Mouse (Mus musculus) heart, postnatal 4 days (tissue): ENCODE measurements around the gene Srgap3. TPM values are rescaled to one million over a fixed set of nuclear protein-coding genes. Genes with fewer than 3 reads are reported as not detected.
A peak's percentile ranks its signal among the peaks of the same experiment; 100 is the strongest.
"Not testable (repeated sequence)": the region's sequence is repeated elsewhere in the genome, so short reads cannot be mapped to it uniquely, and the experiment has no call there.

Source experiments
- DNase-seq: peaks from one replicate; pipeline ENCODE4 v3.0.0; 2021
- total RNA-seq, 2 experiments: library from RNA; stranded (reverse); gene quantifications; 2 replicates each; pipeline ENCODE4 v1.2.3; 2021

Gene Srgap3
- total RNA-seq, 2 experiments from 2014 or later: 2.9 to 3.0 TPM

- DNase-seq: no peak
Measured at GRCm38 (mm10) chr6:112736471-112736870, 210.6 kb downstream of the Srgap3 start.

DNA sequence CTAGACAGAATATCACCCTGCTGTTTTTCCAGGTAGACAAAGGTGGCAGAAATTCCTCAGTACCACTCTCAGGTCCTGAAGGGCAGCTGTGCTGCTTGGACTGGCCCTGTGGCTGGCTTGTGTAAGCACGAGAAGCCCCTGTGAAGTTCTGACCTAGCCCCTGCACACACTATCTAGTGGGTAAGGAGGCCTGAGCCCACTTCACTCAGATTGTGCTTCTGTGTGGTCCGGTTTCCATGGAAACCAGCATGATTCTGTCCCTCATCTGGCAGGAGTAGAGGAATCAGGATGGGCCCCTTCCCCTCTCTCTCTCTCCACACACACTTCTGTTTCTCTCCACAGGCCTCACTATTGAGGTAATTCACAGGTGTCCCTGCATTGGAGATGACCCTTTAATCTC, 212.0 kb downstream of the Srgap3 start:
- no peak for DNase-seq

DNA sequence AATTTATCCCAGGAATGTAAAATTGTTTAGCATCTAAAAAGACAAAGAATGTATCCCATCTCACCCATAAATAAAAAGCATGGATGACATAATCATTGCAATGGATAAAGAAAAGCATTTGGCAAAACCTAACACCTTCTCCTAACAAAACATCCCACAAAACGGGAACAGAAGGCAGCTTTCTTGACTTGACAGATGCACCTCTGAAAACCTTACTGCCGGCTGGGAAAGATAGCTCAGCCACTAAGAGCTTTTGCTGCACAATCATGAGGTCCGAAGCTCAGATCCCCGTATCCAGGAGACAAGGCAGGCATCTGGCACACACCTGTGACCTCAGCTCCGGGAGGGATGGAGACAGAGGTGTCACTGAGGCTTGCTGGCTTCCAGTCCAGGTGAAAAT, 213.1 kb downstream of the Srgap3 start:
- DNase-seq: no peak

DNA sequence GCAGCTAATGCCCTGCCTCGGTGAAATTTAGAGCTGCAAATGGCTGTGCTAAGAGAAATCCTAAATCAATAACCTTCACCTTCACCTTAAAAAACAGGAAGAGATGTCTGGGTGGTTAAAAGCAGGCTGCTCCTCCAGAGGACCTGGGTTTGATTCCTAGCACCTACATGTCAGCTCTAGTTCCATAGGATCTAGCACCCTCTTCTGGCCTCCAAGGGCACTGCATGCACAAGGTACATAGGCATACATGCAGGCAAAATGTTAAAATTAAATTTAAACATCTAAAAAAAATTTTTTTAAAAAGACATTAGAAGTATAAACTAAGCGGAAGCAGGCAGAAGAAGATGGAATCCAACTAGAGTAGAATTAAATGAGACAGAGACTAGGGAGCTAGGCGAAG, 214.6 kb downstream of the Srgap3 start:
- no peak for DNase-seq

- no peak for DNase-seq
Measured at GRCm38 (mm10) chr6:112731386-112731785, 215.7 kb downstream of the Srgap3 start.

- DNase-seq: peak; percentile 67
Measured at GRCm38 (mm10) chr6:112728760-112729422, 218.2 kb downstream of the Srgap3 start.

GRCm38 (mm10) chr6:112725468-112725867, 221.6 kb downstream of the Srgap3 start:
- no peak for DNase-seq

DNA sequence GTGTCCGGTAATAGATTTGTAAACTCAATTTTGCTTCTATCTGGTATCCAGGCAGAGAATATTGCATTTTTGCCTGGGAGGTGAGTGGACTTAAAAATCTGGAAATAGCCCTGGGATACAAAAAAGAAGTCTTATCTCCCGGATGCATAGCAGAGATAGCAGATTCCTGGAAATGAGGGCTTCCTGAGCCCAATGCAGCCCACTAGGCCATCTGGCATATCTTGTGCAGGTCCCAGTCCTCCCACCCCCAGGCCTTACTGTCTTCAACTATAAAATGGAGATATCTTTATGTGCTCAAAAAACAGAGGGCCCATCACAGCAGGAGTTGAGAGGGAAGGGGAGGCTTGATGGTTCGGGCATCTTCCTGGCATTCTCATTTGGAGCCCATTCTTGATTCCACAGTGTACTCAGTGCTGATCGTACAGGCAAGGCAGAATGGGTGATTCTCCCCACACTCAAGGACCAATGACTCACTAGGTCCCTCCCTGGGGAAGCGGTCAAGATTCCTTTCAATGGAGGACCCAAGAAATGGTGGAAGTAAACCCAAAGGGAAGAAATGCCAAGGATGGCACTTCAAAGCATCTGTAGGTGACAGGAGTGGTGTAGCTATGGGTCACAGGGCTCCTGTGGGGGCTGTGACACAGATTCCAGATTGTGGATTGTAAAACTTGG, 226.5 kb downstream of the Srgap3 start:
- DNase-seq: no peak

- DNase-seq: no peak
Measured at GRCm38 (mm10) chr6:112719983-112720382, 227.1 kb downstream of the Srgap3 start.

DNA sequence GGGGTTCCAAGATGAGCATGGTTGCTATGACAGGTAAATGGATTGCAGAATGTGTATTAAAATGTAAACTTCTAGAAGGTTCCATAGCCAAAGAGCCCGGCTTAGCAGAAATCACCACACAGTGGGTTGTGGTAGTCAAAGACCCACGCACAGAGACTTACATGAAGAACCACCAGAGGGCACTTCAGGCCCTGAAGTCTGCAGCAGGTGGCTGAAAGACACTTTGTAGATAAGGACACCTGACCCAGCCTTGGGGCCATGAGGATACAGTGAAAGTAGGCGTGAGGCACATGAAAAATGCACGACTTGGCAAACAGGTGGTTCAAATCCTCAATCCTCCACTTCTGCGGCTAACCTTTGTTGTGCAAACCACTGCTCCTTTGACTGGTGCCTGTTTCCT, 229.9 kb downstream of the Srgap3 start:
- DNase-seq: peak; percentile 39

- DNase-seq: no peak
Measured at GRCm38 (mm10) chr6:112713951-112714350, 233.1 kb downstream of the Srgap3 start.

DNA sequence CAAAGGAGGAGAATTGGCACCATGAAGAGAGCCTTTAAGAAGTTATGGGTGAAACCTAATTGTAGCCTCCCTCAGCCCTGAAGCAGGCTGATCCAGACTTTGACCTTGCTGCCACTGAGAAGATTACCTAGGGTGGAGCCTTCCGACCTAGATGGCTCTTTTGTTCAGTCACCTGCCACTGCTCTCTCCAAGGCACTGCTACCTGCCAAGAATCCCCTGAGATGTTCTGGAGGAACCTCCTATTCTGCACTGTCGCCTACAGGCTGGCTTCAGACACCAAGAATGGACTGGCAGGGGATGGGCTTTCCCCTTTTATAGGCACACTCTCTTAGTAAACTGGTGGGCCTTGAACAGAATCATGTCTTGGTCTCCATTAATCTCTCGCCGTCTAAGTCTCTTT, 244.8 kb downstream of the Srgap3 start:
- not testable (repeated sequence) for DNase-seq

GRCm38 (mm10) chr6:112700392-112700791, 246.7 kb downstream of the Srgap3 start:
- peak; percentile 74 for DNase-seq

DNA sequence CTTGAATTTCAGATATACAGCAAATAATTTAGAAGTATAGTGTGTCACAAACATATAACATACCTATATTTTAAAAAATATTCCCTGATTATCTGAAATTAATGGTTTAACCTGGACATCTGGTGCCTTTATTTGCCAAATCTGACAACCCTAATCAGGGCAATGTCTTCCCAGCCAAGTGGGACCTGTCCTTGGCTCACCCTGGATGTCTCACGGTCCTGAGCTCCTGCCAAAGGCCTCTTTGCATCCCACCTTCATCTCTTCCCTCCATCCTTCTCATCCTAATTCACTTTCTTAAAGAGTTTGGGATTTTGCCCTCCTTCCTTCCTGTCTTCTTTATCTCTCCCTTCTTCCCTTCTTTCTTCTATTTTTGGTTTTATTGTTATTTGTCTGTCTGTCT, 248.0 kb downstream of the Srgap3 start:
- DNase-seq: no peak

GRCm38 (mm10) chr6:112696056-112696950, 250.8 kb downstream of the Srgap3 start, which contains the start of gene Rad18:
Gene Rad18 (minus strand): TSS chr6:112696686.
- DNase-seq: peak; percentile 83

GRCm38 (mm10) chr6:112694492-112694891, 252.6 kb downstream of the Srgap3 start:
- no peak for DNase-seq

- no peak for DNase-seq
Measured at GRCm38 (mm10) chr6:112691523-112691922, 255.5 kb downstream of the Srgap3 start.

DNA sequence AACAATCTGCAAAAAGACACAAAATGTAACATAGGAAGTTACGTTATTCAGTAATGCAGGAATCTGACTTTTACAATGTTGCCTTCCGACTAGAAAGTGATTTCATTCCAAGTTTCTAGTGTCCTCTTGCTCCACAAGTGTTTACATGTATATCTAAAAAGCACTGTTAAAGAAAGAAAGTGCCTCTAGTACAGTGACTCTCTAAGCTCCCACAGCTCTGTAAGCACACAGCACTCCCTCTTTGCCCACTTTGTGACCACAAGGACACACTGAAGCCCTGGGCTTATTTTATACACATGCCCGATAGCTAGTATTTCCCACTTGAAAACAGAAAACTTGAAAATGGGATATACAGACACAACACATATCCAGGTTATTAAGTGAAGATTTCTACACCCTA, 259.0 kb downstream of the Srgap3 start:
- DNase-seq: no peak

GRCm38 (mm10) chr6:112686485-112686884, 260.6 kb downstream of the Srgap3 start:
- no peak for DNase-seq

DNA sequence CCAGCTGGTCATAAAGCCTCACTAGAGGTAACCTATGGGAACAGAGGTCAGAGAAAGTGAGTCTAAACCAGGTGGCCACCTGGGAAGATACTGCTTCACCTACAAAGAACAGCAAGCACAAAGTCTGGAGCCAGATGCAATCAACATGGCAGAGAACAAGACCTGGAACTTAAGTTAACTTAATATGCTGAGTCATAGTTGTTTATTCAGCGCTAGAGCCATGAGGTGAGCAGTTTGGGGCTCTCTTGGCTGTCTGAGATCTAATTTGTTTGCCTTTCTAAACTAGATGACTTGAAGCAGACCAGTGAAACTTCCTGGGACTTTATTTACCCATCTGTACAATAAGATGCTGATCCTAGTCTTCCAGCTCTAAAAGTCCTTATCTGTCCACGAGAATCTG, 263.0 kb downstream of the Srgap3 start:
- no peak for DNase-seq
